Mouse (Mus musculus) liver, adult 2 months (tissue): Measurements from ENCODE around the gene Rab37.
A peak's percentile ranks its signal among the peaks of the same experiment; 100 is the strongest.

ENCODE experiments used
- CTCF ChIP-seq: fragments of 200-500 bp; IDR thresholded peaks from 2 replicates; pipeline ENCODE4 v1.5.1; 2011; ENCODE audit warnings: low read depth, low read length, control low read depth
- POLR2A ChIP-seq: fragments of 200-500 bp; IDR thresholded peaks from 2 replicates; pipeline ENCODE4 v1.6.1; 2011; ENCODE audit warnings: low read length, control low read depth; ENCODE audit not compliant: insufficient read depth; ENCODE audit errors: extremely low read depth

- peak; percentile 91 for TF ChIP-seq CTCF
- no peak for TF ChIP-seq POLR2A
These were observed 69.0 kb downstream of the Rab37 start for GRCm38 (mm10) chr11:115160016-115160797.
